Mouse (Mus musculus): Measurements from ENCODE around the gene Sycn. TPM values are rescaled to one million over a fixed set of nuclear protein-coding genes. Genes with fewer than 3 reads are reported as not detected.

Sycn gene
- polyA plus RNA-seq, 1 experiment from 2014 or later: 17.0 TPM

- 87% methylated on average over 6 of the region's 6 CpGs for WGBS
- Histone ChIP-seq H3K27me3 (replicated peaks; ENCODE audit: control insufficient read depth, insufficient read depth, low read length) (no peaks in the 10 kb centered on the region), H3K27ac (ENCODE audit: low read depth, low read length) (no peak overlapping the region), H3K9me3 (ENCODE audit: control insufficient read depth) (no peaks in the 10 kb centered on the region), H3K4me1 (replicated peaks; ENCODE audit: control insufficient read depth, insufficient read depth, low read length) (no peaks in the 10 kb centered on the region), H3K4me3 (ENCODE audit: low read depth, low read length) (no peak overlapping the region), H3K9ac (ENCODE audit: low read depth, low read length) (no peak overlapping the region), H3K36me3 (ENCODE audit: control insufficient read depth, insufficient read depth) (no peaks in the 10 kb centered on the region; the same call in 1 of the 2 replicates), H3K4me2 (replicated peaks; ENCODE audit: low read depth) (no peak overlapping the region)
- TF ChIP-seq CTCF (IDR thresholded peaks at IDR 0.05; ENCODE audit: low read depth): no peak
- no peak for ATAC-seq
Measured at GRCm38 (mm10) chr7:28553076-28553475, 12.4 kb downstream of the Sycn start.

DNA sequence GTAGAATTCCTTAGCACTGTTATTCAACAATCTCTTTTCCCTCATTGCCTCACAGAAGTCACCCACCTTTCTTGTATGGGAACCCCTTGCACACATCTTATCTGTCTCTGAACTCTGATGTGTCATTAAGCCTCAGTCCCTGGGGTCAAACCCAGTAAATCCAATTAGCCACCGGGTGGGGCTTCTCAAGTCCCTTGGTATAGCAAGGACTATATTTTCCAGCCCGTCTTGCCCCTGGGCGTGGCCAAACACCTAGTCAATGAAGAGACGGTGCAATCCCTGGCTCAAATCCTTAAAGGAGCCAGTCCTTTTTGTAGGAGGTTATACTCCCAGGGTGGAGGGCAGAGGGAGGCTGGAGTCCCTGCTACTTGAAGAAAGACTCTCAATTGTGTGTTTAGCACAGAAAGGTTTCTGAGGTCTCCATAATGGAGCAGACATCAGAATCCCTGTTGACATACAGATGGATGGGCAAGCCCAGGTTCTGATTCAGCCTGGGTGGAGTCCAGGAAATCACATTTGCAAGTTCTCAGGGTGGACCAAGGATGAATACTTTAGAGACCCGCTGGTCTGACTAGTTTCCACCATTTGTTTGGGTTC, 15.4 kb downstream of the Sycn start:
- no peaks in the 10 kb centered on the region for H3K4me1 ChIP-seq (replicated peaks; ENCODE audit: control insufficient read depth, insufficient read depth, low read length)
- H3K4me2 ChIP-seq (replicated peaks; ENCODE audit: low read depth): no peak overlapping the region
- H3K9ac ChIP-seq (ENCODE audit: low read depth, low read length): no peak overlapping the region
- no peak overlapping the region for H3K4me3 ChIP-seq (ENCODE audit: low read depth, low read length)
- TF ChIP-seq CTCF (IDR thresholded peaks at IDR 0.05; ENCODE audit: low read depth): no peak
- WGBS: 7% methylated on average over 5 of the region's 5 CpGs
- 0 out of 2 replicates have a peak, but pooled peaks have one; percentile 7 for ATAC-seq
- H3K9me3 ChIP-seq (ENCODE audit: control insufficient read depth): no peaks in the 10 kb centered on the region
- H3K27me3 ChIP-seq (replicated peaks; ENCODE audit: control insufficient read depth, insufficient read depth, low read length): no peaks in the 10 kb centered on the region
- H3K36me3 ChIP-seq (ENCODE audit: control insufficient read depth, insufficient read depth): peaks cover 28% of the 10 kb centered on the region
- H3K27ac ChIP-seq (ENCODE audit: low read depth, low read length): no peak overlapping the region

DNA sequence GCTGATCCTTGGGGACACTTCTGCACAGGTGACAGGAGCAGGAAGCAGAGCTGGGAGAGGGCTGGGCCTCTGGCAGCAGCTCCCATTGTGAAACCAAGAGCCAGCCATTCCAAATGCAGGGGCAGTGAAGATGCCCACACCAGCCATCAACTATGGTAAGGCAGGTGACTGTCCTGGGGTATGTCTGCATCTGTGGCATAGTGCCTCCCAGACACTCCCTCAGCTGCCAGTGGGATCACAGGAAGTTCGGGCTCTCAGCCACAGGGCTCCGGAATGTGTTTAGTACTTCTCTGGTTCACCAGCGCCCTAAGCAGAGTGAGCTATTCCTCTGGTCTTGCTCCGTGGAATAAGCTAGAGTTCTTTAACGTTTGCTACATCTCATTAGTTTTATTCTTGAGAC, 16.4 kb downstream of the Sycn start:
- Histone ChIP-seq H3K4me1 (replicated peaks; ENCODE audit: control insufficient read depth, insufficient read depth, low read length) (no peaks in the 10 kb centered on the region), H3K4me2 (replicated peaks; ENCODE audit: low read depth) (no peak overlapping the region), H3K9me3 (ENCODE audit: control insufficient read depth) (no peaks in the 10 kb centered on the region), H3K27me3 (replicated peaks; ENCODE audit: control insufficient read depth, insufficient read depth, low read length) (no peaks in the 10 kb centered on the region), H3K9ac (ENCODE audit: low read depth, low read length) (no peak overlapping the region), H3K36me3 (ENCODE audit: control insufficient read depth, insufficient read depth) (peaks cover 37% of the 10 kb centered on the region), H3K4me3 (ENCODE audit: low read depth, low read length) (no peak overlapping the region), H3K27ac (ENCODE audit: low read depth, low read length) (no peak overlapping the region)
- WGBS: 68% methylated on average over 5 of the region's 5 CpGs
- ATAC-seq: no peak
- TF ChIP-seq CTCF (IDR thresholded peaks at IDR 0.05; ENCODE audit: low read depth): no peak

DNA sequence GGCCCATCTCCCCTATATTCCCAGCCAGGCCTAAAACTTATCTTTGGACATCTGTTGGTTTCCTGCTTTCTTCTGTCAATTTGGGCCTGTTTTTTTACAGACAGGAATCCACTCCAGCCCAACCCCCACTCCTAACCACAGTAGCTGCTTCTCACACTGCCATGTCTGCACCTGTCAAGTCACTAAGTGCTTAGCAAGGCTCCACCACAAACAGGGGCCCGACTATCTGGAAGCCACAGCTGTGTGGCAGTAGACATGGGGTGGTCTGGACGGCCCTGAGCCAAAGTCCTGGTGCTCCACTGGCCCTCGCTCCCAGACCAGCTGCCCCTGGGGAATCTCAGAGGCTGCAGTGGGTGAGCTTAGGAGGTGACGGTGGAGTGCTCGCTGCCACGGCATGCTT, 17.0 kb downstream of the Sycn start:
- ATAC-seq: no peak
- no peak overlapping the region for H3K4me2 ChIP-seq (replicated peaks; ENCODE audit: low read depth)
- no peaks in the 10 kb centered on the region for H3K9me3 ChIP-seq (ENCODE audit: control insufficient read depth)
- no peak overlapping the region for H3K9ac ChIP-seq (ENCODE audit: low read depth, low read length)
- H3K27me3 ChIP-seq (replicated peaks; ENCODE audit: control insufficient read depth, insufficient read depth, low read length): no peaks in the 10 kb centered on the region
- no peak overlapping the region for H3K4me3 ChIP-seq (ENCODE audit: low read depth, low read length)
- peaks cover 43% of the 10 kb centered on the region for H3K36me3 ChIP-seq (ENCODE audit: control insufficient read depth, insufficient read depth)
- no peaks in the 10 kb centered on the region for H3K4me1 ChIP-seq (replicated peaks; ENCODE audit: control insufficient read depth, insufficient read depth, low read length)
- no peak for TF ChIP-seq CTCF (IDR thresholded peaks at IDR 0.05; ENCODE audit: low read depth)
- WGBS: 75% methylated on average over 6 of the region's 6 CpGs
- no peak overlapping the region for H3K27ac ChIP-seq (ENCODE audit: low read depth, low read length)

DNA sequence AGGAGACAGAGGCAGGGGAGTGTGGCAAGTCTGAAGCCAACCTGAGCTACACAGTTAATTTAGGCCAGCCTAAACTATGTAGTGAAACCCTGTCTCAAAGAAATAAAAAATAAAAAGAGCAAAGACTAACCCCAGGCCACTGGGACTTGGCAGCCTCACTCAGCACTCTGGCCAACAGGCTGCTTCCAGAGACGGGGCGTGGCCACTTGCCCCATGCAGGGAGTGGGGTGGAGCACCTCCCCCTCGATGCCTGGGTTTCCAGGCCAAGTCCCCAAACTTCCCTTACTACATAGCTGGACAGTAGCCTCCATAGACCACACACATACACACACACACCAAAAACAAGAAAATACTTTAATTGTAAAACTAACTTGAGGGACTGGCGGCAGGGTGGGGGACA, 17.8 kb downstream of the Sycn start:
- ATAC-seq: no peak
- no peaks in the 10 kb centered on the region for H3K9me3 ChIP-seq (ENCODE audit: control insufficient read depth)
- H3K27me3 ChIP-seq (replicated peaks; ENCODE audit: control insufficient read depth, insufficient read depth, low read length): no peaks in the 10 kb centered on the region
- no peak overlapping the region for H3K9ac ChIP-seq (ENCODE audit: low read depth, low read length)
- no peak overlapping the region for H3K4me2 ChIP-seq (replicated peaks; ENCODE audit: low read depth)
- TF ChIP-seq CTCF (IDR thresholded peaks at IDR 0.05; ENCODE audit: low read depth): no peak
- no peaks in the 10 kb centered on the region for H3K4me1 ChIP-seq (replicated peaks; ENCODE audit: control insufficient read depth, insufficient read depth, low read length)
- no peak overlapping the region for H3K4me3 ChIP-seq (ENCODE audit: low read depth, low read length)
- WGBS: 53% methylated on average over 4 of the region's 4 CpGs
- no peak overlapping the region for H3K27ac ChIP-seq (ENCODE audit: low read depth, low read length)
- peaks cover 50% of the 10 kb centered on the region for H3K36me3 ChIP-seq (ENCODE audit: control insufficient read depth, insufficient read depth)

GRCm38 (mm10) chr7:28560856-28561255, 20.2 kb downstream of the Sycn start:
- Histone ChIP-seq H3K27ac (ENCODE audit: low read depth, low read length) (no peak overlapping the region), H3K4me1 (replicated peaks; ENCODE audit: control insufficient read depth, insufficient read depth, low read length) (no peaks in the 10 kb centered on the region), H3K4me3 (ENCODE audit: low read depth, low read length) (no peak overlapping the region), H3K27me3 (replicated peaks; ENCODE audit: control insufficient read depth, insufficient read depth, low read length) (no peaks in the 10 kb centered on the region), H3K9ac (ENCODE audit: low read depth, low read length) (no peak overlapping the region), H3K36me3 (ENCODE audit: control insufficient read depth, insufficient read depth) (peaks cover 74% of the 10 kb centered on the region), H3K4me2 (replicated peaks; ENCODE audit: low read depth) (no peak overlapping the region), H3K9me3 (ENCODE audit: control insufficient read depth) (no peaks in the 10 kb centered on the region)
- no peak for TF ChIP-seq CTCF (IDR thresholded peaks at IDR 0.05; ENCODE audit: low read depth)
- no peak for ATAC-seq
- 92% methylated on average over 10 of the region's 10 CpGs for WGBS

DNA sequence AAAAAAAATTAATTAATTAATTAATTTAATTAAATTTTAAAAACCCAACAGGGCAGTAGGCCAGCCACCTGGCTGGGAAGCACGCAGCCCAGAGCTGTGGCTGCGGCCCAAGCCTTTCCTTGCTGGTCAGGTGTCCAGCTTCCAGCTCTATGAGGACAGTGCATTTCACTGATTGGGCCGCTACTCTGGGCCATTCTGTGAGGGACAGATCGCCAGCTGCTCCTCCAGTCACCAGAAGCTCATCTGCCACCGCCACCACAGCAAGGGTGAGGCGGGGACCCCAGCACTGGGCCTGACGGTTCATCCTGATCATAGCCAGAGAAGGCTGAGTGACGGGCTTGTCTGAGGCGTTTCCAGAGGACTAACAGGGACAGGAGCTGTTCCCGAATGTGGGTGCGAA, 21.3 kb downstream of the Sycn start:
- Histone ChIP-seq H3K9ac (ENCODE audit: low read depth, low read length) (no peak overlapping the region), H3K4me3 (ENCODE audit: low read depth, low read length) (no peak overlapping the region), H3K27ac (ENCODE audit: low read depth, low read length) (no peak overlapping the region), H3K4me2 (replicated peaks; ENCODE audit: low read depth) (no peak overlapping the region), H3K4me1 (replicated peaks; ENCODE audit: control insufficient read depth, insufficient read depth, low read length) (no peaks in the 10 kb centered on the region), H3K27me3 (replicated peaks; ENCODE audit: control insufficient read depth, insufficient read depth, low read length) (no peaks in the 10 kb centered on the region), H3K9me3 (ENCODE audit: control insufficient read depth) (no peaks in the 10 kb centered on the region), H3K36me3 (ENCODE audit: control insufficient read depth, insufficient read depth) (peaks cover 85% of the 10 kb centered on the region)
- no peak for ATAC-seq
- 92% methylated on average over 11 of the region's 11 CpGs for WGBS
- no peak for TF ChIP-seq CTCF (IDR thresholded peaks at IDR 0.05; ENCODE audit: low read depth)

Measured in intestine, postnatal 0 days (tissue).